Mouse (Mus musculus) lung, postnatal 0 days (tissue): ENCODE data around the gene Hoxa5. TPM values are rescaled to one million over a fixed set of nuclear protein-coding genes. Genes with fewer than 3 reads are reported as not detected.

Source experiments
- ATAC-seq: fragments of 200-750 bp; cut with Nextera tagmentation; 2 replicates; pipeline ENCODE4 v1.8.0; 2017; ENCODE audit warnings: moderate library complexity
- DNase-seq: peaks from one replicate; pipeline ENCODE4 v3.0.0-alpha.2; 2016; ENCODE audit warnings: low spot score
- H3K27ac ChIP-seq: fragments of 300-500 bp; sonication (generic); 2 replicates; pipeline ENCODE4 v1.5.1; 2014; ENCODE audit warnings: antibody characterized with exemption, mild to moderate bottlenecking, low read length, mixed read lengths
- H3K27me3 ChIP-seq: fragments of 300-500 bp; sonication (generic); replicated peaks from 2 replicates; pipeline ENCODE4 v1.6.1; 2014; ENCODE audit warnings: low read length, mixed read lengths; ENCODE audit not compliant: insufficient read depth
- H3K36me3 ChIP-seq: fragments of 300-500 bp; sonication (generic); 2 replicates; pipeline ENCODE4 v1.6.1; 2014; ENCODE audit warnings: low read length, mixed read lengths; ENCODE audit not compliant: insufficient read depth
- H3K4me1 ChIP-seq: fragments of 300-500 bp; sonication (generic); 2 replicates; pipeline ENCODE4 v1.6.1; 2014; ENCODE audit warnings: antibody characterized with exemption, low read depth, low read length, mixed read lengths; ENCODE audit not compliant: insufficient read depth
- H3K4me2 ChIP-seq: fragments of 300-500 bp; sonication (generic); replicated peaks from 2 replicates; pipeline ENCODE4 v1.6.1; 2014; ENCODE audit warnings: low read depth, mild to moderate bottlenecking, low read length, moderate library complexity, mixed read lengths
- H3K4me3 ChIP-seq: fragments of 300-500 bp; sonication (generic); 2 replicates; pipeline ENCODE4 v1.5.1; 2014; ENCODE audit warnings: low read depth, low read length
- H3K9ac ChIP-seq: fragments of 300-500 bp; sonication (generic); replicated peaks from 2 replicates; pipeline ENCODE4 v1.6.1; 2014; ENCODE audit warnings: low read depth, mild to moderate bottlenecking
- H3K9me3 ChIP-seq: fragments of 300-500 bp; sonication (generic); 2 replicates; pipeline ENCODE4 v1.6.1; 2016; ENCODE audit warnings: low read length, mixed read lengths
- CTCF ChIP-seq: IDR thresholded peaks from 2 replicates; pipeline ENCODE4 v1.5.1; 2016; ENCODE audit warnings: antibody characterized with exemption, mild to moderate bottlenecking
- EP300 ChIP-seq: IDR thresholded peaks from 2 replicates; pipeline ENCODE4 v1.6.1; 2016; ENCODE audit warnings: antibody characterized with exemption, mild to moderate bottlenecking, control low read depth
- WGBS: fragments of 180-500 bp; shearing (Covaris S2); extraction: QIAGEN DNeasy Blood & Tissue Kit; methylation state at CpG from one replicate; pipeline ENCODE4 v1.1.7; 2014; 5-methylcytosine and 5-hydroxymethylcytosine counted together
- polyA plus RNA-seq: library from polyadenylated mRNA; unstranded; fragments of >200 nt; fragmentation: Nextera tagmentation; extraction: Ambion mirVana; gene quantifications from 2 replicates; pipeline ENCODE4 v1.2.1, GENCODE M21; 2015

Gene Hoxa5
- polyA plus RNA-seq, 1 experiment from 2014 or later = 40.3 TPM

DNA sequence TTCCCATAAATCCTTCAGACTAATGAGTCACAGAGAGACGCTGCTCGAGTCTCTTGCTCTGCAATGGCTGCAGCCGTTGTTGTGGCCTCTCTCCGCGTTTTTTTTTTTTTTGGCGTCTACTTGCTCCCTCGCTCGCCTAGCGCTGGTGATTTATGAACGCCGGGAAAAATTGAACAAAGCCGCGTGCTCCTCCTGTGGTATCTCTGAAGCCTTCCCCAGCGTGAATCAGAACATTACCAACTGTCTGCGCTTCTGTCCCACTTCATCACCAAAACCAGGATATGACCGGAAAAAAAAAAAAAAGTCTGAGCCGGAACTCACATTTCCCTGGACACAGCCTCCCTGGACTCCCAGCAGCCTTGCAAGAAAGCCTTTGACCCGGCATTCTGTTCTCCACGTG lies 19.2 kb downstream of the Hoxa5 start:
- ATAC-seq (peak; percentile 11; the same call in 1 of the 2 replicates), DNase-seq (peak; percentile 73)
- peak overlapping the region; percentile 29 for H3K4me2 ChIP-seq
- 0 out of 2 replicates have a peak overlapping the region, but pooled peaks have one; percentile 8 for H3K4me3 ChIP-seq
- no peak overlapping the region for H3K27ac ChIP-seq
- no peak overlapping the region for H3K9ac ChIP-seq
- H3K27me3 ChIP-seq = peaks cover 20% of the 10 kb centered on the region
- no peaks in the 10 kb centered on the region for H3K9me3 ChIP-seq
- TF ChIP-seq EP300 (no peak), CTCF (no peak)
- 2% methylated on average over 19 of the region's 19 CpGs for WGBS
- H3K4me1 ChIP-seq = peaks cover 9% of the 10 kb centered on the region; the same call in 1 of the 2 replicates
- H3K36me3 ChIP-seq = no peaks in the 10 kb centered on the region

DNA sequence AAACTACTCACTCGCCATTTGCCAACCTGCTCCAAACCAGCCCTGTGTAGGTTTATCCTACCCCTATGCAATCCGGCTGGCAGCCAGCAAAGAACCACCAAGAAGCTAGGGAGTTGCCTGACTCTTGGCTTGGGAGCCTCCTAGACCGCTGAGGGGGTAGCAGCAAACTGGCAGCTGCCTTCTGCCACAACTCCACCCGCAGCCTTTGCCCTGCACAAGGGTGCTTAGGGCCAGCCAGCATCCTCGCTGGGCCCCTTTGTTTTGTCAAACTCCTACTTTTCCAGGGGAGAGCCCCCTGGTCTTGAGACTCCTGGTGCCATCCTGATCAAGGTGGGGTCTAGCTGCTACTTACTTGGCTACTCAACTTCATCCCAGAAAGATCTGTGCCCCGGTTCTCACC lies 19.7 kb downstream of the Hoxa5 start:
- Histone ChIP-seq H3K9me3 (no peaks in the 10 kb centered on the region), H3K4me2 (no peak overlapping the region; the same call in 1 of the 2 replicates), H3K4me1 (0 out of 2 replicates have a peak, but pooled peaks cover 6% of the 10 kb centered on the region), H3K27ac (peak overlapping the region; percentile 26; the same call in 1 of the 2 replicates), H3K27me3 (peaks cover 20% of the 10 kb centered on the region), H3K4me3 (no peak overlapping the region), H3K36me3 (no peaks in the 10 kb centered on the region), H3K9ac (no peak overlapping the region)
- ATAC-seq (no peak), DNase-seq (no peak)
- TF ChIP-seq EP300 (no peak), CTCF (no peak)
- WGBS = 31% methylated on average over 5 of the region's 6 CpGs

DNA sequence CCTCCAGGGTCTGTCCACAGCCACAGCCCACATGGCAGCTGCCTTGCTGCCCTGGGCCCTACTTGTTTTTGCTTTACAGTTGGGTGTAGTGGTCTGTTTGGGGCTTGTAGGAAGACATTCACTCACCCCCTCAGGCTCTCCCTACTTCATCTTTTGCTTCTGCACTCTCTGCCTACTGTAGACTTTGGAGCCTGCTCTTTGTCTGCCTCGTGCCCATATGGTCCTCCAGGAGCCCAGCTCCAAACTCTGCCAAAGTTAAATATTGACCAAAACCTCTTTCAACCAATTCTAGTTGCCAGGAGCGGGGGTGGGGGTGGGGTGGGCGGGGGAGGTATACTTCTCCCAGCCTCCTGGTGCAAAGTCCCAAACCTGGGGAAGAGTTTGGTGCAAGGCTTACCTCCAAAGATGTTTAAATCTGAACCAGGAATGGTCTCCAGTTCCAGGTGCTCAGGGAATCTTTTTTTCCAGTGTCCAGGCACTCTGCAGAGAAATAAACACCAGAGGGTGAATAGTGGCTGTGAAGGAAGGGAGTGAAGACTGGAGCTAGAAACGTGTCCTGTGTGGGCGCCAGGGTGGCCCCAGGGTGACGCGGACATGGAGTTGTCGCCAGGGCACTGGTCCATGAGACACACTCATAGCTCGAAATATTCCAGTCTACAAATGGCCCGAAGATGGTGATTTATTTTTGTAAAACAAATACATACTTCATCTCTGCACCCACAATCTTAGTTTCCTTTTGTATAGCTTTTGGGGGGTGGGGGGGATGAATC lies 20.9 kb downstream of the Hoxa5 start:
- DNase-seq = no peak
- H3K27me3 ChIP-seq = peaks cover 22% of the 10 kb centered on the region
- H3K27ac ChIP-seq = no peak overlapping the region
- no peak overlapping the region for H3K4me2 ChIP-seq
- H3K4me1 ChIP-seq = 0 out of 2 replicates have a peak, but pooled peaks cover 6% of the 10 kb centered on the region
- H3K4me3 ChIP-seq = no peak overlapping the region
- no peak for ATAC-seq
- no peaks in the 10 kb centered on the region for H3K9me3 ChIP-seq
- no peaks in the 10 kb centered on the region for H3K36me3 ChIP-seq
- no peak for TF ChIP-seq CTCF
- TF ChIP-seq EP300 = no peak
- 27% methylated on average over 10 of the region's 10 CpGs for WGBS
- H3K9ac ChIP-seq = no peak overlapping the region

DNA sequence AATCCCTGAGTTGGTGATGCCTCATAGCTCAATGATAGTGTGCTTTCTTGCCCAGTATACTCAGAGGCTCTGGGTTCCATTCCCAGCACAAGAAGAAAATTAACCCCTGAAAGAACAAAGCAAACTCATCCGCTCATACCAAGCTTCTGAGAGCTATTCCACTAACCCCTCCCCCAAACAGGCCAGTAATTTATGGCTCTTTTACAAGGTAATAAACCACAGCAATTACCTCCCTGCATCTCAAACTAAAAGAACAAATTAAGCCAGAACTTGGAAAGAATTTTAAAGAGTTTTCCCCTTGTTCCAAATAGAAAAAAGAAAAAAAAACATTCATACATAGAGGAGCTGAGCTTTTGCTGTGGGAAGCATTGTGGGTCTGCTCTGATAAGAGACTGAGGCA lies 21.6 kb downstream of the Hoxa5 start:
- Histone ChIP-seq H3K9ac (no peak overlapping the region), H3K4me2 (no peak overlapping the region), H3K9me3 (no peaks in the 10 kb centered on the region), H3K36me3 (no peaks in the 10 kb centered on the region), H3K4me3 (no peak overlapping the region), H3K27ac (no peak overlapping the region), H3K4me1 (0 out of 2 replicates have a peak, but pooled peaks cover 6% of the 10 kb centered on the region), H3K27me3 (peaks cover 22% of the 10 kb centered on the region)
- 61% methylated on average over 1 of the region's 1 CpGs for WGBS
- TF ChIP-seq CTCF = no peak
- TF ChIP-seq EP300 = no peak
- DNase-seq = no peak
- ATAC-seq = no peak

DNA sequence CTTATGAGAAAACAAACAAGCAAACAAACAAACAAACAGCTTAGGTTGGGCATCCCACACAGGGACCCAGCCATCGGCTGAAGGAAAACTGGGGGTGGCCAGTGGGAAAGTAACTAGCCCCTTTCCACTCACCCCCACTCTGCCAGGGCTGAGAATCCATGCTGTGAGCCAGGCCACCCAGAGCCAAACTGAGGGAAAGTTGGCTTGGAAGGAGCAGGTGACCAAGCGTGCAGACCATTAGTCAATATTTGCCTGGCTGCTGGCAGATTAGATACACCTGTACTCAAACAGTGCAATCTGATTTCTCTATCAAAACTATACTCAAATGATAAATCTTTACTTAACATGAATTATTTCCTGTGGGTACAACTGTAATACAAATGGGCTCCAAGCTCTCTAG lies 22.4 kb downstream of the Hoxa5 start:
- peaks cover 19% of the 10 kb centered on the region for H3K27me3 ChIP-seq
- DNase-seq (no peak), ATAC-seq (no peak)
- TF ChIP-seq CTCF (no peak), EP300 (no peak)
- 40% methylated on average over 2 of the region's 2 CpGs for WGBS
- no peak overlapping the region for H3K4me3 ChIP-seq
- H3K4me1 ChIP-seq = 0 out of 2 replicates have a peak, but pooled peaks cover 6% of the 10 kb centered on the region
- H3K4me2 ChIP-seq = no peak overlapping the region
- H3K27ac ChIP-seq = no peak overlapping the region
- H3K9ac ChIP-seq = no peak overlapping the region
- no peaks in the 10 kb centered on the region for H3K9me3 ChIP-seq
- no peaks in the 10 kb centered on the region for H3K36me3 ChIP-seq

DNA sequence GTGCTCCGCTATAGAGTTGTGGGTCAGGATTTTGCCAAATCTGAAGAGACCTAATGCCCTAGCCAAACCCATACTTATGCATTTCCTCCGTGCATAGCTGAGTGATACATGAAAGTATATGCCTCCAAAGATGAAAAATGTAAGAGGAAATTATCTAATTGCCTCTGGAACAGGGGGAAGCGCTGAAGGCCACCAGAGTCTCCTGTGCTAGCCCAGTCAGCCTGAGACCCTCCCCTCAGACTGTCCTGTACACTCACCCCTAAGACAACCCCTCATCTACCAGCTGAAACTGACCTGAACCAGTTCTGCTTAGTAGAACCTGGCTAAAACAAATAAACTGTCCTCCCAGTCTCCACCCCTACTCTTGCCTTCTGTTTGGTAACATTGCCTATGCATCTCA lies 23.7 kb downstream of the Hoxa5 start:
- TF ChIP-seq EP300 (no peak), CTCF (no peak)
- 29% methylated on average over 3 of the region's 3 CpGs for WGBS
- no peak for DNase-seq
- peak overlapping the region; percentile 39; the same call in 1 of the 2 replicates for H3K27ac ChIP-seq
- no peaks in the 10 kb centered on the region for H3K36me3 ChIP-seq
- peaks cover 15% of the 10 kb centered on the region for H3K27me3 ChIP-seq
- no peak for ATAC-seq
- H3K4me1 ChIP-seq = 0 out of 2 replicates have a peak, but pooled peaks cover 6% of the 10 kb centered on the region
- H3K9me3 ChIP-seq = no peaks in the 10 kb centered on the region
- H3K4me3 ChIP-seq = no peak overlapping the region
- H3K4me2 ChIP-seq = peak overlapping the region; percentile 62
- H3K9ac ChIP-seq = 0 out of 2 replicates have a peak overlapping the region, but pooled peaks have one; percentile 65
